Mouse (Mus musculus) limb, embryonic 11.5 days (tissue): Measurements from ENCODE around the gene Bdh2. TPM values are rescaled to one million over a fixed set of nuclear protein-coding genes. Genes with fewer than 3 reads are reported as not detected.
A peak's percentile ranks its signal among the peaks of the same experiment; 100 is the strongest.

Experiments used
- ATAC-seq: fragments of 200-750 bp; cut with Nextera tagmentation; 2 replicates; pipeline ENCODE4 v1.8.0; 2017; ENCODE audit warnings: low read depth; ENCODE audit not compliant: insufficient number of reproducible peaks, low FRiP score, low TSS enrichment
- DNase-seq: peaks from one replicate; pipeline ENCODE4 v3.0.0-alpha.2; 2015; ENCODE audit warnings: low spot score
- H3K27ac ChIP-seq: fragments of 300-500 bp; sonication (generic); replicated peaks from 2 replicates; pipeline ENCODE4 v1.5.1; 2014; ENCODE audit warnings: low read depth, mild to moderate bottlenecking, low read length
- H3K27me3 ChIP-seq: fragments of 300-500 bp; sonication (generic); 2 replicates; pipeline ENCODE4 v1.6.1; 2014; ENCODE audit warnings: mild to moderate bottlenecking, low read length, mixed read lengths; ENCODE audit not compliant: control insufficient read depth, insufficient read depth
- H3K36me3 ChIP-seq: fragments of 300-500 bp; sonication (generic); 2 replicates; pipeline ENCODE4 v1.6.1; 2014; ENCODE audit warnings: mild to moderate bottlenecking, low read length, moderate library complexity, mixed read lengths; ENCODE audit not compliant: control insufficient read depth, insufficient read depth
- H3K4me1 ChIP-seq: fragments of 300-500 bp; sonication (generic); 2 replicates; pipeline ENCODE4 v1.6.1; 2014; ENCODE audit warnings: low read length, mixed read lengths; ENCODE audit not compliant: control insufficient read depth, insufficient read depth
- H3K4me2 ChIP-seq: fragments of 300-500 bp; sonication (generic); 2 replicates; pipeline ENCODE4 v1.6.1; 2014; ENCODE audit warnings: low read depth, mild to moderate bottlenecking, moderate library complexity; ENCODE audit not compliant: severe bottlenecking
- H3K4me3 ChIP-seq: fragments of 300-500 bp; sonication (generic); 2 replicates; pipeline ENCODE4 v1.5.1; 2014; ENCODE audit warnings: low read depth, low read length
- H3K9ac ChIP-seq: fragments of 300-500 bp; sonication (generic); 2 replicates; pipeline ENCODE4 v1.6.1; 2014; ENCODE audit warnings: mild to moderate bottlenecking, low read length
- H3K9me3 ChIP-seq: fragments of 300-500 bp; sonication (generic); 2 replicates; pipeline ENCODE4 v1.6.1; 2016; ENCODE audit warnings: low read length; ENCODE audit not compliant: control insufficient read depth
- WGBS: fragments of 180-500 bp; shearing (Covaris S2); extraction: QIAGEN DNeasy Blood & Tissue Kit; methylation state at CpG from one replicate; pipeline ENCODE4 v1.1.7; 2014; 5-methylcytosine and 5-hydroxymethylcytosine counted together
- polyA plus RNA-seq: library from polyadenylated mRNA; unstranded; fragments of >200 nt; fragmentation: Nextera tagmentation; extraction: Ambion mirVana; gene quantifications from 2 replicates; pipeline ENCODE4 v1.2.1, GENCODE M21; 2014

Gene Bdh2
- polyA plus RNA-seq, 1 experiment from 2014 or later = 9.2 TPM

GRCm38 (mm10) chr3:135327601-135328000 is 46.6 kb downstream of the Bdh2 start:
- 56% methylated on average over 2 of the region's 2 CpGs for WGBS

DNA sequence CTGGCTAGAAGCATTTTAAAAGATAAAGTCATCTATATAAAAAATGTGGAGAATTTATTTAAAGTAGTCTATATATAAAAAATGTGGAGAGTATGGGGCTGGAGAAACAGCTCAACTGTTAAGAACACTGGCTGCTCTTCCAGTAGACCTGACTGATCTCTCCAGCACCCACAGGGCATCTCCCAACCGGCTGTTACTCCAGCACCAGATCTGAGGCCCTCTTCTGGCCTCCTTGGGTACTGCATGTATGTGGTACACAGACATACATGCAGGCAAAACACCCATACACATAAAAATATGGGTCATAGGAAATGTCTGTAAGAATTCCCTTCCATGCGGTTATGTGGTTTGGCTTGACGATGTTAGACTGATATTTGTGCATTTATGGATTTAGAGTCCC is 47.5 kb downstream of the Bdh2 start:
- H3K4me3 ChIP-seq = no peak overlapping the region
- no peaks in the 10 kb centered on the region for H3K9me3 ChIP-seq
- H3K9ac ChIP-seq = no peak overlapping the region
- H3K4me2 ChIP-seq = no peak overlapping the region
- H3K27me3 ChIP-seq = no peaks in the 10 kb centered on the region
- H3K36me3 ChIP-seq = no peaks in the 10 kb centered on the region
- H3K27ac ChIP-seq = no peak overlapping the region
- no peaks in the 10 kb centered on the region for H3K4me1 ChIP-seq
- no peak for ATAC-seq
- 39% methylated on average over 3 of the region's 3 CpGs for WGBS
- DNase-seq = peak; percentile 68

More at GRCm38 (mm10) chr3:135327601-135328000, 46.6 kb downstream of the Bdh2 start:
- Histone ChIP-seq H3K9me3 (no peaks in the 10 kb centered on the region), H3K9ac (no peak overlapping the region), H3K27ac (no peak overlapping the region), H3K4me2 (no peak overlapping the region), H3K27me3 (no peaks in the 10 kb centered on the region), H3K4me1 (no peaks in the 10 kb centered on the region), H3K36me3 (no peaks in the 10 kb centered on the region), H3K4me3 (no peak overlapping the region)
- ATAC-seq (no peak), DNase-seq (no peak)

DNA sequence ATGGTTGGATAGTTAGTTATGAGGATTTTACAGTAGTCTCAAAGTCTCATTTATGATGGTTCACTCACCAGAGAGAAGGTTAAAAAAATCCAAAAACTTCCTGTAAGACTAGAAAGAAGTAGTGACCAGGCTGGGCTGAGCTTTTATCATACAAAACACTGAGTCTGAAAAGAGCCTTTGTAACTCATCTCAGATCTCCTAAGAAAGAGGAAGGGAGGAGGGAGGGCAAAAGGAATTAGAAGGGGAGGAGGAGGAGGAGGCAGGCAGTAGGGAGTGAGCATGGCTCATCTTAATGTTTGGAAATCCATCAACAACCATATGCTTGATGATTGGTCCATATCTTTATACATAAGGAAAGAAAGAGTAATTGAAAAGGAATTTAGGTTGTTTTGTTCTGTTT is 51.7 kb downstream of the Bdh2 start:
- ATAC-seq (no peak), DNase-seq (no peak)
- H3K9me3 ChIP-seq = no peaks in the 10 kb centered on the region
- no peak overlapping the region for H3K4me3 ChIP-seq
- H3K4me1 ChIP-seq = no peaks in the 10 kb centered on the region
- no peaks in the 10 kb centered on the region for H3K36me3 ChIP-seq
- H3K4me2 ChIP-seq = no peak overlapping the region
- H3K27ac ChIP-seq = no peak overlapping the region
- H3K9ac ChIP-seq = no peak overlapping the region
- H3K27me3 ChIP-seq = no peaks in the 10 kb centered on the region

GRCm38 (mm10) chr3:135333763-135334162 is 52.7 kb downstream of the Bdh2 start:
- no peak overlapping the region for H3K9ac ChIP-seq
- H3K9me3 ChIP-seq = no peaks in the 10 kb centered on the region
- H3K4me3 ChIP-seq = no peak overlapping the region
- DNase-seq = no peak
- H3K36me3 ChIP-seq = no peaks in the 10 kb centered on the region
- H3K27me3 ChIP-seq = no peaks in the 10 kb centered on the region
- no peak overlapping the region for H3K4me2 ChIP-seq
- WGBS = 51% methylated on average over 4 of the region's 4 CpGs
- no peak overlapping the region for H3K27ac ChIP-seq
- no peak for ATAC-seq
- no peaks in the 10 kb centered on the region for H3K4me1 ChIP-seq

GRCm38 (mm10) chr3:135347739-135348264 is 66.8 kb downstream of the Bdh2 start, which contains the start of gene Slc9b1:
Gene Slc9b1, plus strand, starts transcription at chr3:135348029.
- no peaks in the 10 kb centered on the region for H3K36me3 ChIP-seq
- H3K27me3 ChIP-seq = no peaks in the 10 kb centered on the region
- no peak within 1 kb of the TSS for H3K9ac ChIP-seq
- no peak within 1 kb of the TSS for H3K27ac ChIP-seq
- DNase-seq = no peak
- no peak for ATAC-seq
- no peaks in the 10 kb centered on the region for H3K4me1 ChIP-seq
- H3K9me3 ChIP-seq = no peaks in the 10 kb centered on the region
- H3K4me2 ChIP-seq = no peak within 1 kb of the TSS
- WGBS = 78% methylated on average over 14 of the region's 14 CpGs
- no peak within 1 kb of the TSS for H3K4me3 ChIP-seq

DNA sequence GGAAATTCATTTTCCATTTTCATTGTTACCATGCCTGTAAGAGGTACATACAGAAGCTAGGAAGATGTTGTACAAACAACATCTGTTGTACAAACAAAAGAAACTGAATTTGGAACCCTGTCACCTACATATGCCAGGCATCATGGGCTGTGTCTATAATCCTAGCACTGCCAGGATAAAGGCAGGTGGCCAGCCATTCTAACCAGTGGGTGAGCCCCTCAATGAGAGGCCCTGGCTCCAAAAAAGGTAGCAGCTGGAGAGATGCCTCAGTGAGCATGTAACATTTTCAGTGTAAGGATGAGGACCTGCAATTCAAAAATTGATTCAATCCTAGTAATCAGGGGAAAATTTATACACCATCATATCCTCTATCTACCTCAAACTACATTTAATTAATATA is 68.0 kb downstream of the Bdh2 start:
- no peak overlapping the region for H3K4me3 ChIP-seq
- H3K4me2 ChIP-seq = no peak overlapping the region
- H3K4me1 ChIP-seq = no peaks in the 10 kb centered on the region
- H3K36me3 ChIP-seq = no peaks in the 10 kb centered on the region
- H3K27ac ChIP-seq = no peak overlapping the region
- H3K9ac ChIP-seq = no peak overlapping the region
- no peak for ATAC-seq
- H3K27me3 ChIP-seq = no peaks in the 10 kb centered on the region
- DNase-seq = no peak
- H3K9me3 ChIP-seq = no peaks in the 10 kb centered on the region

GRCm38 (mm10) chr3:135351857-135352256 is 70.8 kb downstream of the Bdh2 start:
- WGBS = 93% methylated on average over 3 of the region's 3 CpGs

More at GRCm38 (mm10) chr3:135351857-135352256, 70.8 kb downstream of the Bdh2 start:
- no peaks in the 10 kb centered on the region for H3K27me3 ChIP-seq
- ATAC-seq = no peak
- no peak overlapping the region for H3K27ac ChIP-seq
- H3K36me3 ChIP-seq = no peaks in the 10 kb centered on the region
- no peak overlapping the region for H3K4me3 ChIP-seq
- H3K4me2 ChIP-seq = no peak overlapping the region
- H3K9ac ChIP-seq = no peak overlapping the region
- H3K9me3 ChIP-seq = no peaks in the 10 kb centered on the region
- DNase-seq = no peak
- no peaks in the 10 kb centered on the region for H3K4me1 ChIP-seq

Other genes with a start within 250 kb of the Bdh2 start
- gene Cenpe, start 68.7 kb upstream of the Bdh2 start, polyA plus RNA-seq = 48.6 and 54.1 TPM in 2 replicates
- gene Slc9b2, start 26.5 kb downstream of the Bdh2 start, polyA plus RNA-seq = 5.1 and 5.6 TPM in 2 replicates
- gene Slc9b1, start 66.8 kb downstream of the Bdh2 start, polyA plus RNA-seq = 0.15 and 0.57 TPM in 2 replicates
- gene Cisd2, start 142.7 kb downstream of the Bdh2 start, polyA plus RNA-seq = 64.7 and 71.3 TPM in 2 replicates
- gene Ube2d3, start 156.9 kb downstream of the Bdh2 start, polyA plus RNA-seq = 616 and 639 TPM in 2 replicates
- 4.1 and 4.7 TPM in 2 replicates for gene Manba, start 204.4 kb downstream of the Bdh2 start, polyA plus RNA-seq